ENCODE assay signal across 15 mouse cellular contexts in genomic region chr2:167358499-167358898, GRCm38 (mm10). TPM values are rescaled to one million over a fixed set of nuclear protein-coding genes. Genes with fewer than 3 reads are reported as not detected.
DNase-seq lines count a peak whose midpoint lies in the region; ATAC-seq lines count a peak whose summit lies in the region.
"Had no signal": no experiment of that assay in that cellular context is flagged by ENCODE, and none has a peak within 500 bp of the region (broad histone marks: within the 10 kb centered on the region; RNA-seq: fewer than 3 reads in every experiment).

No protein-coding gene starts in this region.

- H3K9me3 ChIP-seq in heart, embryonic 12.5 days (replicated peaks): no peaks in the 10 kb centered on the region
- H3K9me3 ChIP-seq: forebrain, embryonic 13.5 days; limb, embryonic 10.5 days had no signal

- ATAC-seq in heart, embryonic 12.5 days (ENCODE audit: insufficient number of reproducible peaks, low FRiP score): no peak
- ATAC-seq in megakaryocyte, adult 5-6 weeks (ENCODE audit: poor library complexity, severe bottlenecking): peak; percentile 76
- ATAC-seq: forebrain, embryonic 13.5 days; hindbrain, embryonic 16.5 days had no signal

- peak; percentile 67 to 84 for DNase-seq in heart, adult 18-20 months
- DNase-seq in MN1 (ENCODE audit: low spot score): peak; percentile 65
- peak; percentile 73 for DNase-seq in heart, adult 8-10 months (ENCODE audit: low spot score)
- no peak for DNase-seq in c-Kit-positive CD71-positive TER-119-positive erythroid progenitor cells, embryonic 14.5 days (ENCODE audit: low spot score)
- DNase-seq in urinary bladder, adult 2 months (ENCODE audit: low spot score): no peak
- DNase-seq in adrenal gland, postnatal 10 days: no peak
- DNase-seq: adrenal gland, postnatal 14 days; cerebellum, adult 8-10 months; lung, embryonic 14.5 days had no signal

- H3K9ac ChIP-seq in heart, embryonic 12.5 days: no peak overlapping the region
- H3K9ac ChIP-seq: forebrain, embryonic 13.5 days; lung, embryonic 14.5 days had no signal

- no peak overlapping the region for H3K27ac ChIP-seq in heart, embryonic 12.5 days (ENCODE audit: poor library complexity, severe bottlenecking)
- H3K27ac ChIP-seq: forebrain, embryonic 13.5 days; kidney, postnatal 0 days; limb, embryonic 10.5 days had no signal

- no peaks in the 10 kb centered on the region for H3K4me1 ChIP-seq in heart, embryonic 12.5 days (replicated peaks)

- WGBS in heart, embryonic 12.5 days: 56% methylated on average over 2 of the region's 2 CpGs

- no peak overlapping the region for H3K4me3 ChIP-seq in heart, embryonic 12.5 days
- H3K4me3 ChIP-seq: forebrain, embryonic 13.5 days; limb, embryonic 10.5 days had no signal

- no peak overlapping the region for H3K4me2 ChIP-seq in heart, embryonic 12.5 days
- H3K4me2 ChIP-seq: forebrain, embryonic 13.5 days; lung, embryonic 14.5 days had no signal

- H3K36me3 ChIP-seq in heart, embryonic 12.5 days: no peaks in the 10 kb centered on the region
- H3K36me3 ChIP-seq: limb, embryonic 10.5 days had no signal

- 0 out of 2 replicates have a peak, but pooled peaks cover 2% of the 10 kb centered on the region for H3K27me3 ChIP-seq in heart, embryonic 12.5 days (replicated peaks)
- H3K27me3 ChIP-seq: forebrain, embryonic 13.5 days had no signal

RNA-seq across cellular contexts. Expression of gene B4galt5, which starts 9.5 kb away (rescaled TPM):
- 10 to 100 TPM; 12.0 to 13.6 TPM for total RNA-seq in heart, adult 18-20 months (2021)
- polyA plus RNA-seq in heart, embryonic 12.5 days (2016; fragmentation: Nextera tagmentation; extraction: Ambion mirVana): 14.9 and 21.1 TPM in 2 replicates
- total RNA-seq in heart, adult 8-10 months (2022): 10 to 100 TPM in 3 of 4 experiments, 1 to 10 TPM in 1; 8.9 to 12.8 (median 11.6) TPM
- total RNA-seq in megakaryocyte, adult 5-6 weeks (2015): 62.5 and 80.6 TPM in 2 replicates
- 52.4 and 67.3 TPM in 2 replicates for total RNA-seq in megakaryocyte, adult 5-6 weeks (2017)
- 12.6 and 28.4 TPM in 2 replicates for polyA plus RNA-seq in urinary bladder, adult 2 months (2012; rRNA removed)
- total RNA-seq in adrenal gland, postnatal 10 days (2021): 10 to 100 TPM; 55.5 to 76.9 TPM

Comparison
In these comparisons a context has a peak if more than half of its experiments do, and no peak if none do; other contexts are left out.
1. DNase-seq: peak in heart, adult 18-20 months (2 of 2), MN1 (single experiment) and heart, adult 8-10 months (single experiment); none in c-Kit-positive CD71-positive TER-119-positive erythroid progenitor cells, embryonic 14.5 days (single experiment), urinary bladder, adult 2 months (single experiment) and adrenal gland, postnatal 10 days (single experiment).